Mouse (Mus musculus): Measurements from ENCODE around the gene Sorcs2. TPM values are rescaled to one million over a fixed set of nuclear protein-coding genes. Genes with fewer than 3 reads are reported as not detected.

The Sorcs2 gene
- total and polyA plus RNA-seq, 3 experiments: 0.42 to 1.6 (median 0.46) TPM

GRCm38 (mm10) chr5:36100488-36100887, 297.5 kb downstream of the Sorcs2 start:
- H3K4me3 ChIP-seq (replicated peaks in 1 of 3; ENCODE audit: low read depth in 2 of 3, low read length in 2 of 3, poor library complexity in 1 of 3): no peak overlapping the region
- peaks cover 6% of the 10 kb centered on the region for H3K9me3 ChIP-seq (replicated peaks; ENCODE audit: low read length)
- in situ Hi-C loops (cut with MboI; ENCODE audit: low pct_ligation_motif_present, low pct_unique_long_range_greater_than_20kb, low sequenced_read_pairs) (no loop called here), dilution Hi-C loops (cut with MboI; ENCODE audit: extremely low pct_ligation_motif_present, extremely low pct_unique_long_range_greater_than_20kb, low sequenced_read_pairs) (no loop called here)
- H3K36me3 ChIP-seq (replicated peaks in 1 of 2; ENCODE audit: control insufficient read depth in 1 of 2, insufficient read depth in 1 of 2, low read length in 1 of 2): no peaks in the 10 kb centered on the region
- peaks cover 2 to 20% of the 10 kb centered on the region in 2 experiments; a peak in 2 of 4 replicates for H3K4me1 ChIP-seq (ENCODE audit: control insufficient read depth in 1 of 2, insufficient read depth in 2 of 2)
- no peaks in the 10 kb centered on the region for H3K79me2 ChIP-seq (replicated peaks; ENCODE audit: control insufficient read depth, extremely low read depth, insufficient read depth, poor library complexity, severe bottlenecking)
- H3K9ac ChIP-seq (ENCODE audit: insufficient read depth, low read depth): no peak overlapping the region
- DNase-seq (ENCODE audit: extremely low read depth): no peak
- peaks cover 23% of the 10 kb centered on the region for H3K27me3 ChIP-seq (replicated peaks)
- no peak overlapping the region for H3K4me2 ChIP-seq (ENCODE audit: insufficient read depth, low read depth, poor library complexity, severe bottlenecking)
- H3K27ac ChIP-seq (ENCODE audit: insufficient read depth, low read depth): no peak overlapping the region
- TF ChIP-seq POLR2A (IDR thresholded peaks at IDR 0.05; ENCODE audit: low read depth, low read length): no peak
- no peak for TF ChIP-seq USF2 (conservative IDR thresholded peaks at IDR 0.05; ENCODE audit: low read depth, low read length)
- no peak for TF ChIP-seq JUND (conservative IDR thresholded peaks at IDR 0.05; ENCODE audit: low read depth, low read length)
- TF ChIP-seq MAZ (IDR thresholded peaks at IDR 0.05; ENCODE audit: low read depth, low read length): no peak
- no peak for TF ChIP-seq USF1 (IDR thresholded peaks at IDR 0.05; ENCODE audit: low read depth, low read length)
- no peak for TF ChIP-seq MEF2A (IDR thresholded peaks at IDR 0.05; ENCODE audit: borderline replicate concordance, low read depth, low read length)
- TF ChIP-seq ELF1 (IDR thresholded peaks at IDR 0.05; ENCODE audit: low read depth, low read length): no peak
- no peak for TF ChIP-seq NELFE (IDR thresholded peaks at IDR 0.05; ENCODE audit: low read depth, low read length)
- no peak for TF ChIP-seq EP300 (IDR thresholded peaks at IDR 0.05; ENCODE audit: low read length)
- no peak for TF ChIP-seq IRF4 (IDR thresholded peaks at IDR 0.05; ENCODE audit: low read depth, low read length)
- no peak for TF ChIP-seq CHD2 (IDR thresholded peaks at IDR 0.05; ENCODE audit: low read length)
- TF ChIP-seq MXI1 (IDR thresholded peaks at IDR 0.05; ENCODE audit: low read depth, low read length): no peak
- TF ChIP-seq BHLHE40 (IDR thresholded peaks at IDR 0.05; ENCODE audit: low read depth, low read length): no peak
- no peak for TF ChIP-seq POLR2AphosphoS2 (IDR thresholded peaks at IDR 0.05; ENCODE audit: low read depth, low read length)
- no peak for TF ChIP-seq RAD21 (IDR thresholded peaks at IDR 0.05; ENCODE audit: low read depth, low read length)
- no peak for TF ChIP-seq ZMIZ1 (IDR thresholded peaks at IDR 0.05; ENCODE audit: low read depth, low read length)
- TF ChIP-seq TCF12 (IDR thresholded peaks at IDR 0.05; ENCODE audit: low read depth, low read length): no peak
- no peak for TF ChIP-seq UBTF (IDR thresholded peaks at IDR 0.05; ENCODE audit: low read depth, low read length)
- TF ChIP-seq GABPA (IDR thresholded peaks at IDR 0.05; ENCODE audit: insufficient replicate concordance, low read depth, low read length): no peak
- TF ChIP-seq MAFK (IDR thresholded peaks at IDR 0.05; ENCODE audit: insufficient replicate concordance, low read length): no peak

- Histone ChIP-seq H3K4me3 (replicated peaks in 1 of 3; ENCODE audit: low read depth in 2 of 3, low read length in 2 of 3, poor library complexity in 1 of 3) (no peak overlapping the region), H3K27me3 (replicated peaks) (peaks cover 21% of the 10 kb centered on the region), H3K4me1 (ENCODE audit: control insufficient read depth in 1 of 2, insufficient read depth in 2 of 2) (peaks cover 2 to 20% of the 10 kb centered on the region in 2 experiments; a peak in 2 of 4 replicates), H3K36me3 (replicated peaks in 1 of 2; ENCODE audit: control insufficient read depth in 1 of 2, insufficient read depth in 1 of 2, low read length in 1 of 2) (no peaks in the 10 kb centered on the region), H3K9ac (ENCODE audit: insufficient read depth, low read depth) (no peak overlapping the region), H3K27ac (ENCODE audit: insufficient read depth, low read depth) (no peak overlapping the region), H3K79me2 (replicated peaks; ENCODE audit: control insufficient read depth, extremely low read depth, insufficient read depth, poor library complexity, severe bottlenecking) (no peaks in the 10 kb centered on the region), H3K9me3 (replicated peaks; ENCODE audit: low read length) (peaks cover 6% of the 10 kb centered on the region), H3K4me2 (ENCODE audit: insufficient read depth, low read depth, poor library complexity, severe bottlenecking) (no peak overlapping the region)
- TF ChIP-seq JUN (IDR thresholded peaks at IDR 0.05; ENCODE audit: insufficient read depth, low read depth, low read length) (no peak), IRF4 (IDR thresholded peaks at IDR 0.05; ENCODE audit: low read depth, low read length) (no peak)
- in situ Hi-C loops (cut with MboI; ENCODE audit: low pct_ligation_motif_present, low pct_unique_long_range_greater_than_20kb, low sequenced_read_pairs) (no loop called here), dilution Hi-C loops (cut with MboI; ENCODE audit: extremely low pct_ligation_motif_present, extremely low pct_unique_long_range_greater_than_20kb, low sequenced_read_pairs) (no loop called here)
- no peak for DNase-seq (ENCODE audit: extremely low read depth)
These were observed 298.3 kb downstream of the Sorcs2 start for GRCm38 (mm10) chr5:36099662-36100061.

All from CH12.LX (cell line).